Mouse (Mus musculus) hindbrain, embryonic 11.5 days (tissue): ENCODE measurements around the gene Plxna2. TPM values are rescaled to one million over a fixed set of nuclear protein-coding genes. Genes with fewer than 3 reads are reported as not detected.

Source experiments
- ATAC-seq: fragments of 200-750 bp; cut with Nextera tagmentation; 2 replicates; pipeline ENCODE4 v1.8.0; 2017; ENCODE audit warnings: mild to moderate bottlenecking, moderate TSS enrichment, moderate library complexity; ENCODE audit not compliant: low FRiP score
- DNase-seq: peaks from one replicate; pipeline ENCODE4 v3.0.0-alpha.2; 2015; ENCODE audit warnings: low spot score
- H3K27ac ChIP-seq: fragments of 300-500 bp; sonication (generic); 2 replicates; pipeline ENCODE4 v1.5.1; 2014; ENCODE audit warnings: mild to moderate bottlenecking, low read depth, low read length
- H3K27me3 ChIP-seq: fragments of 300-500 bp; sonication (generic); 2 replicates; pipeline ENCODE4 v1.6.1; 2014; ENCODE audit warnings: mild to moderate bottlenecking, low read length, moderate library complexity, mixed read lengths; ENCODE audit not compliant: control insufficient read depth, insufficient read depth
- H3K36me3 ChIP-seq: fragments of 300-500 bp; sonication (generic); 2 replicates; pipeline ENCODE4 v1.6.1; 2014; ENCODE audit warnings: mild to moderate bottlenecking, low read length, moderate library complexity, mixed read lengths; ENCODE audit not compliant: control insufficient read depth, insufficient read depth
- H3K4me1 ChIP-seq: fragments of 300-500 bp; sonication (generic); replicated peaks from 2 replicates; pipeline ENCODE4 v1.6.1; 2014; ENCODE audit warnings: low read length, mixed read lengths; ENCODE audit not compliant: control insufficient read depth, insufficient read depth
- H3K4me2 ChIP-seq: fragments of 300-500 bp; sonication (generic); replicated peaks from 2 replicates; pipeline ENCODE4 v1.6.1; 2014; ENCODE audit warnings: mild to moderate bottlenecking, low read depth, low read length
- H3K4me3 ChIP-seq: fragments of 300-500 bp; sonication (generic); 2 replicates; pipeline ENCODE4 v1.5.1; 2014; ENCODE audit warnings: low read depth, low read length
- H3K9ac ChIP-seq: fragments of 300-500 bp; sonication (generic); 2 replicates; pipeline ENCODE4 v1.6.1; 2014; ENCODE audit warnings: low read depth, low read length
- H3K9me3 ChIP-seq: fragments of 300-500 bp; sonication (generic); 2 replicates; pipeline ENCODE4 v1.6.1; 2016; ENCODE audit warnings: low read length; ENCODE audit not compliant: control insufficient read depth
- WGBS: fragments of 180-500 bp; shearing (Covaris S2); extraction: QIAGEN DNeasy Blood & Tissue Kit; methylation state at CpG from one replicate; pipeline ENCODE4 v1.1.7; 2014; 5-methylcytosine and 5-hydroxymethylcytosine counted together
- polyA plus RNA-seq: library from polyadenylated mRNA; unstranded; fragments of >200 nt; fragmentation: Nextera tagmentation; extraction: Ambion mirVana; gene quantifications from 2 replicates; pipeline ENCODE4 v1.2.1, GENCODE M21; 2014

Plxna2 gene
- polyA plus RNA-seq, 1 experiment from 2014 or later: 25.4 TPM

DNA sequence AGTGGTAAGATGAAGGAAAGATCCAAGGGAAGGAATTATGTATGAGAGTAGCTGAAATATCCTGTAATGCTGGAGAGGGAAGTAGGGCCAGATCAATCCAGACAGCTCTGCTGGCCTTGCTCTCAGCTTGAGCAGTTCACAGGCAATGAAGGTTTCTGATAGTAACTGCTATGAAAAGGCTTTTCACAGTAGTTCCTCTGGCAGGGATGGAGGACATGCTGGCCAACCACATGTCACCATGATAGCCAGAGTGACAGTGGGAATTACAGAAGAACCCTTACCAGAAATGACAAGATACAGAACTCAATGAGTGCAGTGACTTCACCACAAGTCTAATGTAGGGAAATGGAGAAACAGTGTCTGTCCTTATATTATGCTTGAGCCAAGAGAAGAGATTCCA is 210.3 kb downstream of the Plxna2 start:
- H3K4me2 ChIP-seq: no peak overlapping the region
- no peak overlapping the region for H3K27ac ChIP-seq
- no peaks in the 10 kb centered on the region for H3K4me1 ChIP-seq
- H3K4me3 ChIP-seq: no peak overlapping the region
- H3K9ac ChIP-seq: no peak overlapping the region
- no peaks in the 10 kb centered on the region for H3K9me3 ChIP-seq
- DNase-seq: no peak
- no peaks in the 10 kb centered on the region for H3K27me3 ChIP-seq
- ATAC-seq: no peak
- H3K36me3 ChIP-seq: no peaks in the 10 kb centered on the region

DNA sequence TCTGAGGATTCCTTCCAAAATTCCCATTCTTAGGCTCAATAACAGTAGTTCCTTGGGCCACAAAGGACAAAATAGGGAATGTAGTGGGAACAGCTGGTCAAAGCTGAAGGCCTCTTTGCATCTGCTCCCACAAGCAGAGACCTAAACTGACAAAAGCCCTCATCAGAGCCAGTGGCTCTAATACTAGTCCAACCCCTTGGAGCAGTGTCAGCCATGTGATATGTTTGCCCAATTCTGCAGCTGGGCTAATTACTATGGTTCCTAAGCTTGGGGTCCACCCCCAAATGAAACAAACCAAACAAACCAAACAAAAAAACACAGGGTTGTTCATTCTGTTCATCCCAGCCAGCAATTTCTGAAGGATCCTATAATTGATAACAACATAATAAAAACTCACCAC is 217.2 kb downstream of the Plxna2 start:
- no peak for DNase-seq
- H3K4me2 ChIP-seq: no peak overlapping the region
- H3K27me3 ChIP-seq: no peaks in the 10 kb centered on the region
- no peak overlapping the region for H3K9ac ChIP-seq
- no peaks in the 10 kb centered on the region for H3K36me3 ChIP-seq
- no peaks in the 10 kb centered on the region for H3K4me1 ChIP-seq
- no peaks in the 10 kb centered on the region for H3K9me3 ChIP-seq
- ATAC-seq: no peak
- H3K27ac ChIP-seq: no peak overlapping the region
- no peak overlapping the region for H3K4me3 ChIP-seq

DNA sequence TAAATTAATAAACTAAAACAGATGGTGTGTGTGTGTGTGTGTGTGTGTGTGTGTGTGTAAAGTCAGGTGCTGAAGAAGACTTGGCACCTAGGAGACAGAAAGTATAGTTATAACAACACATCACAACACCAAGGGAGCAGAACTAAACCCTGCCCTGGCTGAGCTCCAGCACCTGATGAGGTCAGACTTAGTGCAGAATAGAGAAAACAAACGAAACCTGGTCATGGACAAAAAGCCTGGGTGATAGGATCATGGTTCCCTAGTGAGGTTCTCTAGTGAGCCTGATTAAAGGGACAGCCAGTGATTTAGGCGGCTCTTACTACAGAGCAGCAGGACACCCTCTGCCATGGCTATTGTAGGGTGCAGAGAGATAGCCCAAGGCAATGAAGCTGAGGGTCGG is 218.2 kb downstream of the Plxna2 start:
- DNase-seq: no peak
- Histone ChIP-seq H3K4me1 (no peaks in the 10 kb centered on the region), H3K4me3 (no peak overlapping the region), H3K36me3 (no peaks in the 10 kb centered on the region), H3K27ac (no peak overlapping the region), H3K27me3 (no peaks in the 10 kb centered on the region), H3K4me2 (no peak overlapping the region), H3K9ac (no peak overlapping the region), H3K9me3 (no peaks in the 10 kb centered on the region)
- no peak for ATAC-seq
- 76% methylated on average over 3 of the region's 3 CpGs for WGBS

DNA sequence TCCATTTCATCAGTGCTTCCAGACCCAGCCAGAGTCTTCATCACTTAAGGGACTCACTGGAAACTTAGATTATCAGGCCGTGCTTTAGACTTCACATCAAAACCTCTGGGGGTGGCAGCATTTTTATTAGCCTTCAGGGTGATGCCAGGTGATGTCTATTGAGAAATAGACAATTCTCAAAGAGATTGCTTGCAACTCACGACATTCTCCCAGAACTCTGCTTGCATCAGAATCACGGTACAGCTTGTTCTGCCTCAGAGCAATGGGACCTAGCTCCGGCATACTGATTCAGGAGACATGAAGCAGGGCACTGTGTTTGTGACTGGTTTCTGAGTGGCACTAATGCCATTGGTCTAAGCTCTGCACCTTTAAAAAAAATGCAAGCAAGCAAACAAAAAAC is 218.7 kb downstream of the Plxna2 start:
- ATAC-seq (no peak), DNase-seq (no peak)
- no peak overlapping the region for H3K4me2 ChIP-seq
- H3K4me1 ChIP-seq: no peaks in the 10 kb centered on the region
- H3K4me3 ChIP-seq: no peak overlapping the region
- no peak overlapping the region for H3K9ac ChIP-seq
- no peak overlapping the region for H3K27ac ChIP-seq
- WGBS: 92% methylated on average over 4 of the region's 4 CpGs
- H3K9me3 ChIP-seq: no peaks in the 10 kb centered on the region
- H3K27me3 ChIP-seq: no peaks in the 10 kb centered on the region
- H3K36me3 ChIP-seq: no peaks in the 10 kb centered on the region

DNA sequence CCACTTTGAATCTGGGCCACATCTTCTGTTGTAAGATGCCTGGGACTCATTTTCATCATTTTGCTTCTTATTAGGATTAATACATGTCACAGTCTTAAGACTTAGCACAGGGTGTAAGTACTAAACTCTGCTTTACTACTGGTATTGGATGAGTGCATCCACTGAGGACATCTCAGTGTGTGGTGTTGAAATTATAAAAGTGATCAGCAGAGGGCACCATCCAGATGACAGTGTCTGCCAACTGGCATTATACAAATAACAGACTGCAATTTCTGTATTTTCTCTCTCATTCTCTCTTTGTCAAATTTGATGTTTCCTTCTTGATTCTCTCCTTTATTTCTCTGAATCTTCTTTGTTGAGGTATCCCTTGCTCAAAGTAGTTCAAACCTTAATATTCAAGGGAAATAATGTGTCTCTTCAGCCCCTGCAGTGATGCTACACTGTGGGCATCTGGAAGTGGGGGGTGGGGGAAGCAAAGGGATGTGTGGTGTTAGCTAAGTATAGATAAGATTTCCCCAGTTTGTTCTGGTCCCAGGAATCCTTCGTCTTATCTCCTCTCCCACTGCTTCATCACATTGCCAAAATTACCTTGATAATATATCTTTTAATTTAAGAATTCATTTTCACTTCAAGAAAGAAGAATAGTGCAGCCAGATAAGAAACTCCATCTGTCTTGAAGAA is 221.4 kb downstream of the Plxna2 start:
- no peak overlapping the region for H3K9ac ChIP-seq
- no peaks in the 10 kb centered on the region for H3K4me1 ChIP-seq
- H3K27ac ChIP-seq: no peak overlapping the region
- ATAC-seq: no peak
- H3K27me3 ChIP-seq: no peaks in the 10 kb centered on the region
- H3K4me3 ChIP-seq: no peak overlapping the region
- H3K9me3 ChIP-seq: no peaks in the 10 kb centered on the region
- peak; percentile 54 for DNase-seq
- H3K4me2 ChIP-seq: no peak overlapping the region
- no peaks in the 10 kb centered on the region for H3K36me3 ChIP-seq
- WGBS: 40% methylated on average over 1 of the region's 1 CpGs

DNA sequence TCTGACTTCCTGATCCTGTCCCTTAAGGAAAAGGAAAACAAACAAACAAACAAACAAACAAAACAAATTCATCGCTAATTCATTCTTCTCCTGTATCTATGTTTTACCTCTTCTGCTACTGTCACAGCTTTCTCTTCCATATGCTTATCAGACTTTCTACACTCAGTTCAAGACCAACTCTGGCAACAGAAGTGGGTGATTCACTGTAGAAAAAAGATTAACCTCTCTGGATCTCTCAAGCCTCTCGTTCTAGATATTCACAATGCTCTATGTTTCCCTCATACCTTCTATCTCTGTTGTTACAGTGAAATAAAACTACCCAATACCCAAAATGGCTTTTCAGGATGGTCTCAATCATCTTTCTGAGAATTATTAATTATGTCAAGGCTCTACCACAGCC is 225.0 kb downstream of the Plxna2 start:
- ATAC-seq: no peak

DNA sequence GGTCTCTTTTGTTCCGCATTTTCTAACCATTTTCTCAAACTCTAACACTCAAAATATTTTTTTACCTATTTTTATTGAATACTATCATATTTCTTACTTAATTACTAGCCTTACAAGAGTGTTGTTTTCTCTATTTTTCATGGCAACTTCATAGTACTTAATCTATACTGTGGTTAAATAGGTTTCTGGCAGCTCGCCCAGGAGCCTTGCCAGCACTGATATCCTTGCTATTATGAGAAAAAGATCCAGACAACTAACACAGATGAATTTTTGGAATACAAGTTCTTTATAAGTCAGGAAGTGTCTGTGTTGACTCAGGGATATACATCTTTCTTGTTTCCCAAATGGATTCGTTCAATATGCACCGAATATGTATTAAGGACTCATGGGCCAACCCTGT is 229.0 kb downstream of the Plxna2 start:
- Histone ChIP-seq H3K9ac (no peak overlapping the region), H3K4me2 (no peak overlapping the region), H3K4me3 (no peak overlapping the region), H3K27ac (no peak overlapping the region), H3K27me3 (no peaks in the 10 kb centered on the region), H3K36me3 (no peaks in the 10 kb centered on the region), H3K9me3 (no peaks in the 10 kb centered on the region), H3K4me1 (no peaks in the 10 kb centered on the region)
- ATAC-seq: no peak
- DNase-seq: no peak
- 88% methylated on average over 4 of the region's 4 CpGs for WGBS

More for the DNA sequence above, 225.0 kb downstream of the Plxna2 start:
- Histone ChIP-seq H3K36me3 (no peaks in the 10 kb centered on the region), H3K27ac (no peak overlapping the region), H3K9me3 (no peaks in the 10 kb centered on the region), H3K4me1 (no peaks in the 10 kb centered on the region), H3K9ac (no peak overlapping the region), H3K4me2 (no peak overlapping the region), H3K27me3 (no peaks in the 10 kb centered on the region), H3K4me3 (no peak overlapping the region)
- no peak for DNase-seq
- 93% methylated on average over 2 of the region's 2 CpGs for WGBS

DNA sequence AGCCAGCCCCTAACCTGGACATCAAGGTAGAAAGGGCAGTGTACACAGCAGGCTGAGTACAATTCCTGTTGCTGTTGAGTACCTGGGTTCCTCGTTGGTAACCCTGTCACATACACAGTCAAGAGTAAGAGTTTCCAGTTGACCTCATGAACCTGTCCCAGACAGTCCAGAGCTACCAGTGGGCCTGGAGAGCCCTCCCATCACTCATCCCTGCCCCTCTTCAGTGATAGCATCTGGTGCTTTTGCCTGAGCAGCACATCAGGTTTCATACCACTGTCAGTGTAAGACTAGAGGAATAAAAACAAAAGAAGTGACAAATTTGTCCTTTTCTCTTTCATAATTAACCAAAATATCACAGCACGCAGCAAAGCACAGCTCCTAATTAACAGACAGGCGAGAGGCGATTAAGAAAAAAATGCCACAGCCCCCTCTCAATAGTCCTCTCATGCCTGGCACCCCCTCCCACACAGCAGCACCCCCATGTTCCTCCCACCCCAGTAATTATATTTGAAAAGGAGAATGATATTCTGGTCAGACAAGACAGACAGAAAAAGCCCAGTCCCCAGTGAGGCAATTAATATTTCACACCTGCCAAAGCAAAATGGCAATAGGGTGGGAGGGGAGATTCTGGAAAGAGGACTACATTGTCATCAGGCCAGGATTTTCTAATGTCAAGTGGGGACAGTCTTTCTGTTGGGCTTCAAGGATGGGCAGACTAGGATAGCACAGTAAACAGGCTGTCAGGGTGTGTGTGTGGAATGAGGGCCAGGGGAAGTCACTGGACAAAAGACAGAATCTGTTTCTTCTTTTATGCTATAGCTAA is 233.4 kb downstream of the Plxna2 start:
- no peak overlapping the region for H3K9ac ChIP-seq
- H3K27ac ChIP-seq: no peak overlapping the region
- no peak for DNase-seq
- no peaks in the 10 kb centered on the region for H3K9me3 ChIP-seq
- H3K36me3 ChIP-seq: no peaks in the 10 kb centered on the region
- no peaks in the 10 kb centered on the region for H3K4me1 ChIP-seq
- H3K4me2 ChIP-seq: no peak overlapping the region
- WGBS: 76% methylated on average over 4 of the region's 4 CpGs
- no peak overlapping the region for H3K4me3 ChIP-seq
- peak; percentile 59 for ATAC-seq
- no peaks in the 10 kb centered on the region for H3K27me3 ChIP-seq

DNA sequence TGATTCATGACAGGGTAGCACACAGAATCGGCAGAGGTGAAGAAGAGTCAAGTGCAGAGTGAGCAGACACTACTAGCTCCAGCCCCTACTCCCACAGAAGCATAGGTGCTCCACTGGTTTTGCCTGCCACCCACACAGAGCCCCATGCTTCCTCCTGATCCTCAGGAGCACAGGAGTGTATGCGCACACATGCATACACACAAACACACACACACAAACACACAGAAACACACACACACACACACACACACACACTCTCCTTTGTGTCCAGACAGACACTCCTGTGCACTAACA is 234.0 kb downstream of the Plxna2 start:
- H3K4me2 ChIP-seq: no peak overlapping the region
- no peak overlapping the region for H3K4me3 ChIP-seq
- H3K4me1 ChIP-seq: no peaks in the 10 kb centered on the region
- H3K27ac ChIP-seq: no peak overlapping the region
- no peaks in the 10 kb centered on the region for H3K9me3 ChIP-seq
- no peak overlapping the region for H3K9ac ChIP-seq
- no peaks in the 10 kb centered on the region for H3K36me3 ChIP-seq
- no peak for DNase-seq
- peak; percentile 45; the same call in 1 of the 2 replicates for ATAC-seq
- H3K27me3 ChIP-seq: no peaks in the 10 kb centered on the region
- WGBS: 78% methylated on average over 2 of the region's 2 CpGs
